Mouse (Mus musculus) adrenal gland, adult 2 months (tissue): ENCODE data around the gene Dyrk1a. TPM values are rescaled to one million over a fixed set of nuclear protein-coding genes. Genes with fewer than 3 reads are reported as not detected.

Experiments used
- DNase-seq: peaks from one replicate; pipeline ENCODE4 v3.0.0; 2021
- polyA plus RNA-seq: library from polyadenylated mRNA; depleted of rRNA; stranded (reverse); fragments of >200 nt; gene quantifications from 2 replicates; pipeline ENCODE4 v1.2.3, GENCODE M21; 2012
- total RNA-seq, 2 experiments: library from RNA; stranded (reverse); gene quantifications; 2 replicates each; pipeline ENCODE4 v1.2.3; 2021

Gene Dyrk1a
- total and polyA plus RNA-seq, 3 experiments = 32.0 to 97.8 (median 60.5) TPM

DNA sequence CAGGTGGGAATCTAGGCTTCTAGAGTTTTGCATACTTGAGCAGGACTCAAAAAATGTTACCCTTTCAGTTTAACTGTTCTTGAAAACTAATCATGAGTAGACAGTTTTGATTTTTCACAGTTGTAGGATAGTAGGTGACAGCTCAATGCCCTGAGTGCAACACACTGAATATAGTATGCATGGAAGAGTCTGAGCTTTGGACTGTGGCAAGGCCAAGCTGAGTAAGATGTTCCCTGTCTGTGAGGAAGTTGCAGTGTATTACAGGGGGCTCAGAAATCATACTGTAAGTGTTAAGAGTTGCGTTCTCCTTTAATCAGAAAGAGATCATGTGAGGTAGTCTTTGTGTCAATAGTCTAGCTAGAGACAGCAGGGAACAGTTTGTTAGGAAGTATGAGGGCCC is 20.4 kb downstream of the Dyrk1a start:
- no peak for DNase-seq

DNA sequence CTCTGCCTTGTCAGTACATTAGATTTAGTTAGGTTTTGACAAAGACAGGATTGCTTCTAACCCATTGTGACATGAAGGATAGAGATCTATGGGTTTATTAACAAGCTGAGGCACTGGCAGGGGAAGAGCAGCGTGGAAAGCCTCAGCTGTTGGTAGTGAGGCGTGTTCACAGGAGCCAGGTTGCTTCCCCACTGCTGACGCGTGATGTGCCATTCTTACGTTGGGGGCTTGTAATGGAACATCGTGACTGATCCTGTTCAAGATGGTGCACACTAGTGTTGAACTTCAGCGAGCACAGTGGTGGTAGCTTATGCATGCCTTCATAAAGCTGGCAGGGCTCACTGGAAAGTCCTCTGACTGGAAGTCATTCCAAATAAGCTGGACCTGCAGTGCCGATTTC is 21.2 kb downstream of the Dyrk1a start:
- no peak for DNase-seq

DNA sequence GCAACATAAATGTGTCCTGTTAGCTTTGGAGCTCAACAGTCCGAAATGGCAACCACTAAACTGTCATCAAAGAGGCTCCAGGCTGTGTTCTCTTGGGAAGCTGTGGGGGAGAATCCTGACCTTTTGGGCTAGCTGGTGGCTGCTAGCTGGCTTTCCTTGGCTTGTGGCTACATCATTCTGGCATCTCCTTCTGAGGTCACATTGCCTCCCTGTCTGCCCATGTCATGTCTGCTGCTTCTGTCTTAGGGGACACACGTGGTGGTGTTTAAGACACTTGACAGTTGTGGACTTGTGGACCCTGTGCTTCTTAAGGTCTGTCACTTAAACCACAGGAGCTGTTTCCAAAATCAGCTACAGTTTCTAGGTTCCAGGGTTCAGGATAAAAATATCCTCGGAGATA is 21.7 kb downstream of the Dyrk1a start:
- no peak for DNase-seq

DNA sequence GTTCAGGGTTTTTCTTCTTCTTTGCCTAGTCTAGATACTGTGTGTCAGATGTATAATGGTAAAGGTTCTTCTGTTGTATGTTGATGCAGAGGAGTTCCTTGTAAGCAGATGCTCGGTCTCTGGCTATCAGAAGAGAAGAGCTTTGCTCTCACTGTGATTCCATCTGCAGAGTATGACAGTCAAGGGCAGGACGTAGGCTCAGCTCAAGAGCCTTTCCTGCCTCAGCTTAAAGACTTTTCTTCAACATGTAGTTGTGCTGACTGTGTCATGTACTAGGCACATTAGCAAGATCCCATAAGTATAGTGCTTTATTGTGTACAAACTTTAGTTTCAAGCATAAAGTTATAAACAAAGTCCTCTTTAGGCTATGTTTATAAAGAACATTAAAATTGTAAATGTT is 26.8 kb downstream of the Dyrk1a start:
- DNase-seq = no peak

DNA sequence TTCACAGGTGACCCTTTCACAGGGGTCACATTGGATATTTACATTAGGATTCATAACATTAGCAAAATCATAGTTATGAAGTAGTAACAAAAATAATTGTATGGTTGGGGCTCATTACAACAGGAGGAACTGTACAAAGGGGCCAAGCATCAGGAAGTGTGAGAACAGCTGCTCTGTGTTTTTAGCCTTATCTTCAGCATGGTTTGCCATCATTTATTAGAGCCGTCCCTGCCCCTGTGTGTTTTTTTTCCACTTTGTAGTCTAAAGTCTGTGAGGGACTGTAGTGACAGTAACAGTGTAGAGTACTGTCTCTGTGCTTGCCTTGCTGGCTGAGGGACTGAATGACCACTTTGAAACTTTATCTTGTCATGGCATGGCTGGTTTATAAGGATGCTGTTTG is 27.8 kb downstream of the Dyrk1a start:
- DNase-seq = no peak

DNA sequence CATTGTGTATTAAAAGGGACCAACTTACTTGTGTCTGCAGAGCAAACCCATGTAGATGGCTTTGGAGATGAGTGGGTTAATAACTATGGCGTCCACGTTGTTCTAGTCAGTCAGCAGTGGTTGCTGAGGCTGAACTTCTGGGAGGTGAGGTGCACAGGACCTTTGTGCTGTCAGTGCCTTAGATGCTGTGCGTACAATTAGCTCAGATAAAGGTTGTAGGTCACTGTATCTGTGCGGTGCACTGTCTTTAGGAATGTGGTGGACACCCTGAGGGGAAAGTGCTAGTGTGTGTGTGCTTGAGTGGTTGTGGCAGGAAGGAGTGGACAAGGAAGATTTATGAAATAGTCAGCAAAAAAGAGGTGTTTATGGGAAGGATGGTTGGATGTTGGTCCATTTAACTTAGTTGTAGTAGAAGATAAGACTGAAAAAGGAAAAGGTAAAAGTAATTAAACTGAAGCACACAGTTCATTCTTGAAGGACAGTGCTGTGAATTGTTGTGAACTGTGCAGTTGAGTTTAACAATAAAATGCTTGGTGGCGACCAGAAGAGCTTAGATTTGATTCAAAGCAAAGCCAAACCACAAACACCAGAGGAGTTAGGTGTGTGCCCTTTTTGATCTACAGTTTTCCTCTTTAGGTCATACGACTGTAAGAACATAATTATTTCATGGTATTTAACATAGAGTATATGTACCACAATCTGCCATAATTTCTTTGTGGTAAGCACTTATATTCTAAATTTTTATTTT is 30.3 kb downstream of the Dyrk1a start:
- no peak for DNase-seq

DNA sequence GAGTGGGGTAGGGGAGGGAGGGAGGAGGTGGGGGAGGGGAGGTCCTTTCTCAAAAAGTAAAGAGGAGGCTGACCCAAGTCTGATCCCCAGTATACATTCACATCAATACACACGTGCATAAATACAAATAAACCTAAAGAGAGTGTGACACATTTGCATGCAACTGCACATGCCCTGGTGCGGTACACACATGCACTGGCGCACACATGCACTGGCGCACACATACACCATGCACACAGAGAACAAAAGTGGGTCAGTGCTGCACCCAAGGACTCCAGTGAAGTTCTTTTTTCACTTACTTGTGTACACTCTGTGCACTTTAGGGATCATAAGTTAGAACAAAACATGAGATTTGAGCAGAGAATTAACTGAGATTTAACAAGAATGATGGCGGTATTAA is 31.3 kb downstream of the Dyrk1a start:
- no peak for DNase-seq

DNA sequence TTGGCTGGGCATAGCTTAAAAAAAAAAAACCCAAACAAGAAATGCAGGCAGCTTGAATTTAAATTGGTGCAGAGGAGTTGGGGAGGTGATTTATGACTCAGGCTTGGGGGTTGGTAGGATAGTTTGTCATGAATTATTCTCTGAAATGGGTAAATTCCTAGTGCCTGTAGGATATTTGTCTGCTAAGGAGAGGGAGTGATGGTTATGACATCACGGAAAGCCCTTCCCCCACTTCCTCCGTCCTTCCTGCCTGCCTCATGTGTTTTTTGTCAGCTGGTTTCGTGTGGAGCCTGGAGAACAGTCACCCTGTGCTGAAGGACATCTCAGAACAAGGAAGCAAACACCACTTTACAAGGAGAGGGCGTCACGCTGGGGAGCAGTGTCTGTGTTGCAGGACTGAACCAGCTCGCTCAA is 31.7 kb downstream of the Dyrk1a start:
- DNase-seq = peak; percentile 82

DNA sequence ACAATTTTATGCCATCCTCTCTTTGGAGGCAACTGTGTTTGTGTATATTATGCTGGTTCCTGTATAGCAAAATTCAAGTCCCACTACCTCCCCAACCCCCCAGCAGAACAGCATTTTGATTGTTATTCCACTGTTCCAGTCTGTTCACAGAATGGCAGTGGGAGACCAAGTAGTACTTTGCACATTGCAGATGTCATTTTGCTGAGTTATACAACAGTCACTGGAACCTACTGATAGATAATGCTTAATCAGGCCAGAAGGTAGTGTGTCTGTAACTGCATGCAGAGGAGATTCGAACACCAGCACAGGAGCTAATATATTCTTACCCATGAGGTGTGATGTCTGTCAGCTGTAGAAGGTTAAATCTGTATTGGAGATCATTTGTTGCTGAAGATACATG is 32.4 kb downstream of the Dyrk1a start:
- no peak for DNase-seq

DNA sequence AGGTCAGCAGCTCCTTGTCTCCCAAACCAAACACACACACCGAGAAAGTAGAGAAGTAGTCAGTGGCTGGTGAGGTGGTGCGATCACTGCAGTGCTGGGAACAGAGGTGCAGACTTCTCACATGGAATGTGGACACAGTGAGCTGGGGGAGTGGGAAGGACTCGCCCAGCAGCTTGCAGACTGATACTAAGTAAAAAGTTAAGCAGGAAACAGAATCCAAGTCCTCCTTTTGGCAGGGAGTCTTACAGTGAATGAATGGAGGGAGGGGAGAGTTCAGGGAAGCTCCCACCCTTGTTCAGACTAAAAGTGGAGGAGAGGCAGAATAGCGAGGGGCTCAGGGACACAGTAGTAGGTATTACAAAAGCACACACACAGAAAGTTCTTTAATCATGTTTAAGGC is 32.9 kb downstream of the Dyrk1a start:
- no peak for DNase-seq

DNA sequence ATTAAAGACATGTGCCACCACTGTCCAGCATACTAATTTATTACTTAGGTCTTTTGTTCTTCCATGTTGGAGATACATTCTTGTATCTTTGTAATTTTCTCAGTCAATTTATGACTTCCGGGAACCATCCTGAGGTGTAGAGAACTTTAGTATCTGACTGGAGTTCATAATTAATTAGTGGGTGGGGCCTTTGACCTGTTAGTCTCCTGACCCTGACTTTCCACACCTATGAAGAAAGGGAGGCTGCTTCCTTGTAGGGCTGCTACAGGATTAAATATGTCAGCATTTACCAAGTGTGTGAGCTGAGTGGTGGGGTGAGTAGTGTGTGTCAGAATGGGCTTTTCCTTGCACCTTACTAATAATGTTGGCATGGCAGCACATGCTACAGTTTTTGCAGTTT is 36.4 kb downstream of the Dyrk1a start:
- DNase-seq = no peak

DNA sequence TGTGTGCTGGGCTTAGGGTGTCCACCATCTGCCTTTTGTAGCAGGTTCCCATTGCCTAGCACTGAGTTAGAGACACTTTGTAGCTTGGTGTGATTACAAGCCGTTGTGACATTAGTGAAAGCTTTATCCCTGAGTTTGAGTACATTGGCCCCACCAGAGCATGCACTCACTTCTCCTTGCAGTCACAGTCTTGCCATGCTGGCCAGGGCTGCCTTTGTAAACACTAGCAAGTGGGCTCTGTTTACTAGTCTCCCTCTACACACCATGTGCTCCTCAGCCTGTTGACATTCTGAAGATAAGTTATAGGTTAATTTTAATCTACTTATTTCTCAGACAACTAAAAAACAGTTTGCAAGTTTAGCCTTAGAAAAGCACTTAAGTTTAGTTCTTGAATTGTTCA is 37.7 kb downstream of the Dyrk1a start:
- no peak for DNase-seq

DNA sequence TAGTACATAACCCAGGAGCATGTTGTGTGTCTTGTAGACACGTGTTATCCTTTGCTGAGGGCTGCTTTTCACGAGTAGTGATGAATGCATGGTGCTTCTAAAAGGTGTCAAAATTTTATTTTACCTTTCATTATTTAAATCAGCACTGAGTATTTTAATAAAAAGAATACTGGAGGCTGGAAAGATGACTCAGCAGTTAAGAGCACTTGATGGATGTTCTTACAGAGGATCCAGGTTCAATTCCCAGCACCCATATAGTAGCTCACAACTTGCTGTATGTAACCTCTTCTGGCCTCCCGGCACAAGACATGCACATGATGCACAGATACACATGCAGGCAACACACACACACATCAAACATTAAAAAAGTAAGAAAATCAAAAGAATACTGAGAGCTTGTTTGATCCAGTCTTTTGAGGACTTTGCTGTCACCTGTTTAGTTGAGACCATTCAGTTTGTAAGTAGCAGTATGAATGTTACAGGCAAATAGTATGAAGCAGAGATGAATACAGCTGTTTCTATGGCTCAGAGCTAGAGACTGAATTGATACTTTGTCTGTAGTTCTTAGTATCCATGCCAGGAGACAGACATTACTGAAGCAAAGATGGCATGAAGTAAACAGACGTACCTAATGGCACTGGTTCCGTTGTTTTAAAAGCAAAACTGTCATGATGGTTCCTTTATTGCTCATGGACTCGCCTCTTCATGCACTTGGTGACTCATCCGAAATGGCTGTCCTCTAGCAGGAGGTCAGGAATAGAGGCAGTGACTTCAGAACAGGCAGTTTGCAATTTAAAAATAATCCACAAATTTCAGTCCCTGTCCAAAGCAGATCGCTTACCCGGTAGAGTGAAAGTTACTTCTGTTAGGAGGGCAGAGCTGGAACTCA is 39.1 kb downstream of the Dyrk1a start:
- DNase-seq = peak; percentile 65

DNA sequence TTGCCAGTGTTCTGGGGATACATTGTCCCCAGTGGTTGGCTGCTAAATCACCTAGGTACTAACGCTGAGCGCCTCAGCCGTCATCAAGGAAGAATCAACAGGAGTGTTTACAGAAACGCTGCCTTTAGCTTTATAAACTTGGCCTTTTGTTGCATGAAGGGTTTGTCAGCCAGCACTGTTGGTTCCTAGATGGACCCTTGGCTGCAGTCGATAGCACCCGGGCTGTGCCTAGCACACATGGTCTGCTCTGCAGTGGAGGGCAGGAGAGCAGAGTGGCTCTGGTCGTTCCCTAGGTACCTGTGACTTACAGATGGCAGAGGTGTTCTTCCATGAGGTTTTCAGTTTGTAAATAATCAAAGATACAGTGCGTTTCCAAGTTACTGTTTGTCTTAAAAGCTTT is 42.8 kb downstream of the Dyrk1a start:
- no peak for DNase-seq

DNA sequence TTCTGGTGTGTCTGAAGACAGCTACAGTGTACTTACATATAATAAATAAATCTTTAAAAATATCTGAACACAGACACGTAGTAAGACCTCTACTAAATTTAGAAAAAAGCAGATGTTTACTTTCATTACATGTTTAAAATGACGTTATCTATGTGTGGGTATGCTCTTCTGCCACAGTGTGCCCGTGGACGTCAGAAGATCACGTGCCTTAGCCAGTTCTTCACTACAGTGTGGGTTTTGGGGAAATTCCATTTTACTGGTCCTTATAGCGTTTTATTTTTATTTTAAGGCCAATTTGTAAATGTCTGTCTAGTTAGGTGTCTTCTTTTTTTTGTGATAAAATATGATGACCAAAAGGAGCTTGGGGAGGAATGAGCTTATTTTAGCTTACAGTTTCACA is 47.4 kb downstream of the Dyrk1a start:
- DNase-seq = no peak

DNA sequence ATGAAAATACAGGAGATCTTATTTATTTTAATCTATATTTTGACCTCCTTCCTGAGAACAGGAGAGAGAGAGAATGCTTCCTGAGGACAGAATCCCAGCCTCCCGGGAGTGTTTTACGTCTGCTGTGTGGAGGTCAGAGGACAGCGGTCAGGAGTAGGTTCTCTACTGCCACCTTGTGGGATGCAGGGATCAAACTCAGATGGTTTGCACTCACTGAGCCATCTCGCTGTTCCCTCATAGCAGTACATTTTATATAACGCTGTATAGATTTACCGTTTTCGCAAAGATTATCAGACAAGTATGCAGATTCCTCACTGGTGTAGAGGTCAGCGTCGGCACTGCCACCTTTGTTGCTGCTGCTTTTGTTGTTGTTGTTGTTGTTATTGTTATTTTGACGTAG is 48.7 kb downstream of the Dyrk1a start:
- DNase-seq = peak; percentile 71

DNA sequence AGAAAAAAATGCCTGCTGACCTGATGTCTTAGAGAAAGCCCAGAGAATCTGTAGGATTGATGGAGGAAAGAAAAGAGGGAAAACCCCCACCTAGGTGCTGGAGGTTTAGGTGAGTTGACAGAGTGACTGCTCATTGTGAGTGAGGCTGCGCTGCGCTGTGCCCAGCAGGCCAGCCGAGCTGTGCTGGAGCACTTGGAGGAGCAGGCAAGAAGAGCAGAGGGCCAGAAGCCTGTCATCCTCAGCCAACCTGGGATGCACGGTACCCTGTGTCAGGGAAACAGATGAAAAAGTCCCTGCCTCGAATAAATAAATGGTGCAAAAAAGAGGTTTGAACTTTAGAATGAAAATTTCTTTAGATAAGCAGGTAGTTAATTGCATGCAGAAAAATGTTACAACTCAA is 49.5 kb downstream of the Dyrk1a start:
- DNase-seq = no peak

DNA sequence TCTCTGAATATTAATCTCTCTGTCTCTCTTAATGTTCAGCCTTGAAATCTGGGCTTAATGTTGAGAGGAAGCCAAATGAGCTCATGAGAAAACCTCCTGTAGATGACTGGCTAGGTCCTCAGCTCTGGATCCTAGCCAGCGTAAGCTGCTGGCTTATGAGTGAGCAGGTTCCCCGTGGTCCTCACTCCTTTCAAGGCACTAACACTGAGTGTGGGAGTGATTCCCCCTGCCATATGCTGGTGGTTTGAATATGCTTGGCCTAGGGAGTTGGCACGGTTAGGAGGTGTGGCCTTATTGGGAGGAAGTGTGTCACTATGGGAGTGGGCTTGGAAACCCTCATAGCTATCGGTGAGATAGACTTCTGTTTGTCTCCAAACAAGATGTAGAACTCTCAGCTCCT is 55.1 kb downstream of the Dyrk1a start:
- DNase-seq = peak; percentile 79

DNA sequence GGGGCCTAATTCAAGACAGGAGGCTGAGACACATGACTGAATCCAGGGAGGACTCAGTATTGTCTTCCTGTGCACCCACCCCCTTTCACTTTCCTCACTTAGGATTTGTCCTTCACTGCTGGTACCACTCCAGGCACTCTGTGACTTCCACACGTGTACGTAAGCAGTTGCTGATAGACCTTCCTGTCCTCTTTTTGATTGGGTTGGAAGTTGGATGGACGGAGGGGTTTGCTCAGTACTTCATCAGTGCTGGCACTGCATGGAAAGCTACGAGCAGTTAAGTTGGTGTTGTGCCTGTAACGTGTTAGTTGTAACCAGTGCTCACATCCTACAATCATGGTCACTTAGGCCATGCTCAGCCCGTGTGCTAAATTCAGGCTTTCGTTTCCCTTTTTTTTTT is 55.8 kb downstream of the Dyrk1a start:
- DNase-seq = peak; percentile 48

DNA sequence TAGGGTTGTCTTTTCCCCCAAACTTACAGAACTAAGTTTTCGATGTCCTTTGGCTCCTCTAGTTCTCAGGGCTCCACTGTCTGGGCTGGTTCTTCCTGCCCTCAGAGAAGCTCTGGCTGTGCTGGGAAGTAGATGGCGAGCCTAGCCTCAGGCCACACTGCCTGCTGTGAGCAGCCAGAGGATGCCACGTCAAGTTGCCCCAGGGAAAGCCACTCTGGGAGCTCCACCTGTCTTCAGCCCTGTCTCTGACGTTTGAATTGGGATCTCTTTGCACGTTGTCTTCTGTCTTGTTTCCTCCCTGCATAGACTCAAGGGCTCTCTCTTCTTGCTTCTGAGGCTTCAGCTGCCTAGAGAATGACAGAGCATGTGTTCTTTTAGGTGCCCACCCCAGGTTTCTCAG is 57.9 kb downstream of the Dyrk1a start:
- no peak for DNase-seq

DNA sequence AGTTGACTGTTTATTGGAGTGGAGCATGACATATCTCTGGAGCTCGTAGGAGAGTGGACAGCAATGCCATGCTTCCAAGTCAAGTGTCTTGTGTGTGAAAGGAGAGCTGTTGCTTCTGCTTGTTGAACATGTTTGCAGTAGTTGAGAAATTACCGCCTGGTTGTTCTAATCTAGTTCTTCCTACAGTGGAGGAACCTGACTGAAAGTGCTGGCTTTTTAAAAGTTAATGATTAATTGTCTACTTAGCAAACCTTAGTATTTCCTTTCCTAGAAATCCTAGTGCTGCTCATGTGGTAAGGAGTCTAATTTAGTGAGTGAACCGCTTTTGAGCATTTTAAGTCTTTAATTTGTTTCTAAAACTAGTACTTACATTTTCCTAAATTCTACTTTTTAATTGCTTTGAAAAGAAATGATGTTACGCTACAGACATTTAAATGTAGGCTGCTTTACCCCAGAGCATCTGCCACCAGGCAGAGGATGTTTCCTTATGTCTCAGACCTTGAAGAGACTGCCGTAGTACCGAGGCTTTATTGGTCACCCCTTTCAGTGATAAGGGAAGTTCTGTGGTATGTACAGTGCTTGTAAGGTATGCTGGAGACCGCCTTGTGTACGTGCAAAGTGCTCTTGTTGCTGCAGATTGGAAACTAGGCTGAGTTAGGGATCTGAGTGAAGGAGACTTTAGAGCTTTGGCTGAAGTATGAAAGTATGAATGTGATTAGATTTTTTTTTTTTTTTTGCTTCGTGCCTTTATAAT is 59.3 kb downstream of the Dyrk1a start:
- no peak for DNase-seq

DNA sequence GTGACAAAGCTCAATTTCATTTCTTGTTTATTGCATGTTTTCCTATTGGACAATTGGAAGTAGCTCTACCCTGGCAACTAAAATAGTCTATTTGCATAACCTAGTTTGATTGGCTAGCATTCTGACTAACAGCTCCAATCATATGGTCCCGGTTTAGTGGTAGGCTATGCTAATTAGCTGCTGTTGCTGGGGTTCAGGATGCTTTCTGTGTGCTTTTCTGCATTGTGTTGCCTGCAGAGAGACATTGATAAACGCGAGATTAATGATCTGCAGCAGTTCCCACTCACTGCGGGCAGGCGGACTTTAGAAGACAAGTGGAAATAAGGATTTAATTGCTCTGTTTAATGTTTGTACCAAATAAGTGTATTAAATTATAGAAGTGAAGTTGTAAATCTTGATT is 62.2 kb downstream of the Dyrk1a start:
- DNase-seq = peak; percentile 73

DNA sequence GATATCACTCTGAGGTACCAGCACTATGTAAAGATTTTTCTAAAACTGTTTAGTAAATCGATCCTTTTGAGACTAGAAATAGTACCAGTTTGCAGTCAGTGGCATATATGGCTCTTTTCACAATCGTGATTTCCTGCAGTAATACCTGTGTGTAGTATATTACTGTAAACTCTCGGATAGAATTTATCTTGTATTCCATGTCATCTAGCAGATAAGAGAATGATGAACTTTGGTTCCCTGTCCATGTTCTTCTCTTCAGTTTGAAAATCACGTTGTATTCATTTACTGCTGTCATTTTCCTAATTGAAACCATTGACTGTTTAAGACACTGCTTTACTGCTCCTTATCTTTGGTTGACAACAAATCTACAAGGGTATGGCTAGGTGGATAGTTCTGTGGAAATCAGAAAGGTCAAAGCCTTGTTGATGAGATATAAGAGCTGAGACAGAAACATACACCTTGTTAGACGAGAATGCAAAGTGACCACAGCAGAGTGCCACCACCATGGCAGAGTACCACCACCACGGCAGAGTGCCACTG is 62.7 kb downstream of the Dyrk1a start:
- DNase-seq = no peak
